Mouse (Mus musculus) hindbrain, postnatal 0 days (tissue): ENCODE data around the gene Irf3. TPM values are rescaled to one million over a fixed set of nuclear protein-coding genes. Genes with fewer than 3 reads are reported as not detected.

Source experiments
- ATAC-seq: fragments of 200-750 bp; cut with Nextera tagmentation; 2 replicates; pipeline ENCODE4 v1.8.0; 2017; ENCODE audit warnings: mild to moderate bottlenecking, moderate TSS enrichment, moderate library complexity
- DNase-seq: peaks from one replicate; pipeline ENCODE4 v3.0.0-alpha.2; 2015; ENCODE audit warnings: low spot score
- H3K27ac ChIP-seq: fragments of 300-500 bp; sonication (generic); 2 replicates; pipeline ENCODE4 v1.5.1; 2014; ENCODE audit warnings: mild to moderate bottlenecking
- H3K27me3 ChIP-seq: fragments of 300-500 bp; sonication (generic); 2 replicates; pipeline ENCODE4 v1.6.1; 2014; ENCODE audit warnings: low read length, mixed read lengths; ENCODE audit not compliant: insufficient read depth
- H3K36me3 ChIP-seq: fragments of 300-500 bp; sonication (generic); 2 replicates; pipeline ENCODE4 v1.6.1; 2014; ENCODE audit warnings: low read length, mixed read lengths; ENCODE audit not compliant: insufficient read depth
- H3K4me1 ChIP-seq: fragments of 300-500 bp; sonication (generic); 2 replicates; pipeline ENCODE4 v1.6.1; 2014; ENCODE audit warnings: antibody characterized with exemption, low read length, mixed read lengths; ENCODE audit not compliant: insufficient read depth
- H3K4me2 ChIP-seq: fragments of 300-500 bp; sonication (generic); 2 replicates; pipeline ENCODE4 v1.6.1; 2014; ENCODE audit warnings: low read depth, mild to moderate bottlenecking, low read length, moderate library complexity, mixed read lengths
- H3K4me3 ChIP-seq: fragments of 300-500 bp; sonication (generic); 2 replicates; pipeline ENCODE4 v1.5.1; 2014; ENCODE audit warnings: low read length
- H3K9ac ChIP-seq: fragments of 300-500 bp; sonication (generic); replicated peaks from 2 replicates; pipeline ENCODE4 v1.6.1; 2014; ENCODE audit warnings: mild to moderate bottlenecking, low read length, moderate library complexity, mixed read lengths
- H3K9me3 ChIP-seq: fragments of 300-500 bp; sonication (generic); 2 replicates; pipeline ENCODE4 v1.6.1; 2016; ENCODE audit warnings: low read length, mixed read lengths
- CTCF ChIP-seq: IDR thresholded peaks from 2 replicates; pipeline ENCODE4 v1.5.1; 2016; ENCODE audit warnings: antibody characterized with exemption, control low read depth, low read depth
- WGBS: fragments of 180-500 bp; shearing (Covaris S2); extraction: QIAGEN DNeasy Blood & Tissue Kit; methylation state at CpG from one replicate; pipeline ENCODE4 v1.1.7; 2014; 5-methylcytosine and 5-hydroxymethylcytosine counted together
- polyA plus RNA-seq: library from polyadenylated mRNA; unstranded; fragments of >200 nt; fragmentation: Nextera tagmentation; extraction: Ambion mirVana; gene quantifications from 2 replicates; pipeline ENCODE4 v1.2.1, GENCODE M21; 2015
- total RNA-seq: library from RNA; depleted of rRNA; stranded (reverse); fragments of >200 nt; gene quantifications from 2 replicates; pipeline ENCODE4 v1.2.3, GENCODE M21; 2014

Gene Irf3
- total and polyA plus RNA-seq, 2 experiments from 2014 or later, result 33.7 to 48.6 TPM

GRCm38 (mm10) chr7:44973415-44974130 lies 23.9 kb upstream of the Irf3 start:
- DNase-seq, result peak; percentile 43
- Histone ChIP-seq H3K4me3 (peak overlapping the region; percentile 43), H3K4me2 (peak overlapping the region; percentile 65), H3K36me3 (peaks cover 18% of the 10 kb centered on the region), H3K27me3 (no peaks in the 10 kb centered on the region), H3K9ac (peak overlapping the region; percentile 47), H3K9me3 (no peaks in the 10 kb centered on the region), H3K4me1 (peaks cover 17% of the 10 kb centered on the region; the same call in 1 of the 2 replicates), H3K27ac (peak overlapping the region; percentile 82)
- no peak for ATAC-seq
- WGBS, result 22% methylated on average over 14 of the region's 14 CpGs
- TF ChIP-seq CTCF, result no peak

- Histone ChIP-seq H3K9ac (peak within 1 kb of the TSS; percentile 47), H3K27ac (peak within 1 kb of the TSS; percentile 82), H3K27me3 (no peaks in the 10 kb centered on the region), H3K9me3 (no peaks in the 10 kb centered on the region), H3K36me3 (peaks cover 28% of the 10 kb centered on the region), H3K4me1 (peaks cover 17% of the 10 kb centered on the region; the same call in 1 of the 2 replicates), H3K4me3 (peak within 1 kb of the TSS; percentile 43), H3K4me2 (peak within 1 kb of the TSS; percentile 65)
- peak; percentile 50 for ATAC-seq
- 2% methylated on average over 22 of the region's 22 CpGs for WGBS
- peak; percentile 95 for DNase-seq
- peak; percentile 20; the same call in 1 of the 2 replicates for TF ChIP-seq CTCF
Observed at GRCm38 (mm10) chr7:44974383-44975116, 22.9 kb upstream of the Irf3 start, which contains the start of gene Cpt1c. TSS of gene Cpt1c (minus strand) at chr7:44974851.

GRCm38 (mm10) chr7:44975117-44975419 lies 22.4 kb upstream of the Irf3 start:
- 20% methylated on average over 6 of the region's 6 CpGs for WGBS
- Histone ChIP-seq H3K4me2 (peak overlapping the region; percentile 65), H3K36me3 (peaks cover 33% of the 10 kb centered on the region), H3K27ac (peak overlapping the region; percentile 82), H3K9ac (0 out of 2 replicates have a peak overlapping the region, but pooled peaks have one; percentile 13), H3K4me1 (peaks cover 17% of the 10 kb centered on the region; the same call in 1 of the 2 replicates), H3K4me3 (no peak overlapping the region), H3K9me3 (no peaks in the 10 kb centered on the region), H3K27me3 (no peaks in the 10 kb centered on the region)
- no peak for TF ChIP-seq CTCF
- ATAC-seq (no peak), DNase-seq (no peak)

GRCm38 (mm10) chr7:44978300-44978699 lies 19.1 kb upstream of the Irf3 start:
- no peak overlapping the region for H3K27ac ChIP-seq
- no peaks in the 10 kb centered on the region for H3K9me3 ChIP-seq
- peaks cover 4% of the 10 kb centered on the region; the same call in 1 of the 2 replicates for H3K4me1 ChIP-seq
- DNase-seq (no peak), ATAC-seq (no peak)
- no peak overlapping the region for H3K4me2 ChIP-seq
- no peak overlapping the region for H3K9ac ChIP-seq
- peaks cover 55% of the 10 kb centered on the region for H3K36me3 ChIP-seq
- no peak; the same call in 1 of the 2 replicates for TF ChIP-seq CTCF
- 88% methylated on average over 3 of the region's 3 CpGs for WGBS
- H3K27me3 ChIP-seq, result no peaks in the 10 kb centered on the region
- no peak overlapping the region for H3K4me3 ChIP-seq

- Histone ChIP-seq H3K9ac (no peak overlapping the region), H3K4me1 (0 out of 2 replicates have a peak, but pooled peaks cover 7% of the 10 kb centered on the region), H3K36me3 (peaks cover 51% of the 10 kb centered on the region), H3K4me2 (no peak overlapping the region), H3K27me3 (no peaks in the 10 kb centered on the region), H3K9me3 (no peaks in the 10 kb centered on the region), H3K27ac (no peak overlapping the region), H3K4me3 (no peak overlapping the region)
- ATAC-seq (no peak), DNase-seq (no peak)
- no peak for TF ChIP-seq CTCF
- WGBS, result 97% methylated on average over 8 of the region's 8 CpGs
Observed at GRCm38 (mm10) chr7:44981539-44981938, 15.9 kb upstream of the Irf3 start.

GRCm38 (mm10) chr7:44983085-44983484 lies 14.4 kb upstream of the Irf3 start:
- ATAC-seq (no peak), DNase-seq (peak; percentile 82)
- WGBS, result 28% methylated on average over 6 of the region's 6 CpGs
- peak; percentile 91 for TF ChIP-seq CTCF
- Histone ChIP-seq H3K4me1 (peaks cover 10% of the 10 kb centered on the region), H3K27ac (no peak overlapping the region), H3K36me3 (peaks cover 39% of the 10 kb centered on the region), H3K4me3 (no peak overlapping the region), H3K9me3 (no peaks in the 10 kb centered on the region), H3K4me2 (no peak overlapping the region), H3K9ac (no peak overlapping the region), H3K27me3 (no peaks in the 10 kb centered on the region)
